In genomic region chr5:92905594-92906008, GRCm38 (mm10) we compare ENCODE assay signal across 8 mouse cellular contexts.
DNase-seq lines count a peak whose midpoint lies in the region; ATAC-seq and TF ChIP-seq lines count a peak whose summit lies in the region.

No protein-coding gene starts in this region.

- peak overlapping the region; percentile 64; the same call in 1 of the 2 replicates for H3K27ac ChIP-seq in forebrain, postnatal 0 days (ENCODE audit: low read depth, low read length)
- peak overlapping the region; percentile 66 for H3K27ac ChIP-seq in limb, embryonic 12.5 days
- H3K27ac ChIP-seq in neural tube, embryonic 15.5 days (replicated peaks), result peak overlapping the region; percentile 46

- no peak overlapping the region for H3K4me3 ChIP-seq in lung, adult 2 months (replicated peaks; ENCODE audit: extremely low read depth, low read depth, low read length)
- H3K4me3 ChIP-seq in forebrain, postnatal 0 days (ENCODE audit: low read depth, low read length), result no peak overlapping the region
- no peak overlapping the region for H3K4me3 ChIP-seq in limb, embryonic 12.5 days (replicated peaks)
- H3K4me3 ChIP-seq in neural tube, embryonic 15.5 days (replicated peaks), result no peak overlapping the region

- peak; percentile 36 to 63 for DNase-seq in lung, adult 18-20 months
- DNase-seq in lung, adult 2 months, result no peak
- DNase-seq in forebrain, postnatal 0 days, result peak; percentile 75
- DNase-seq in ovary, adult 18-20 months (ENCODE audit: low spot score), result no peak
- DNase-seq in cerebellum, adult 9-11 months, result no peak
- DNase-seq in gastrocnemius, adult 18-20 months (ENCODE audit: low spot score), result no peak

- TF ChIP-seq POLR2A in lung, adult 2 months (IDR thresholded peaks at IDR 0.05; ENCODE audit: borderline replicate concordance, extremely low read depth, low read depth, low read length), result no peak

- no peak for TF ChIP-seq CTCF in lung, adult 2 months (IDR thresholded peaks at IDR 0.05; ENCODE audit: insufficient read depth, low read length)
- no peak for TF ChIP-seq CTCF in forebrain, postnatal 0 days (IDR thresholded peaks at IDR 0.05; ENCODE audit: low read depth)

- 26% methylated on average over 8 of the region's 8 CpGs for WGBS in lung, adult 2 months
- WGBS in forebrain, postnatal 0 days, result 10% methylated on average over 8 of the region's 8 CpGs
- WGBS in limb, embryonic 12.5 days, result 11% methylated on average over 8 of the region's 8 CpGs
- 9% methylated on average over 8 of the region's 8 CpGs for WGBS in neural tube, embryonic 15.5 days

- ATAC-seq in forebrain, postnatal 0 days, result peak; percentile 95
- ATAC-seq in limb, embryonic 12.5 days (ENCODE audit: insufficient number of reproducible peaks, insufficient read depth, low FRiP score, low TSS enrichment, low read depth), result peak; percentile 85
- ATAC-seq in neural tube, embryonic 15.5 days (ENCODE audit: low FRiP score), result peak; percentile 88

- H3K36me3 ChIP-seq in forebrain, postnatal 0 days (ENCODE audit: insufficient read depth), result no peaks in the 10 kb centered on the region
- peaks cover 12% of the 10 kb centered on the region for H3K36me3 ChIP-seq in limb, embryonic 12.5 days
- H3K36me3 ChIP-seq in neural tube, embryonic 15.5 days, result 0 out of 2 replicates have a peak, but pooled peaks cover 3% of the 10 kb centered on the region

- H3K4me1 ChIP-seq in lung, adult 2 months (ENCODE audit: control insufficient read depth, insufficient read depth, low read length), result peaks cover 25% of the 10 kb centered on the region
- H3K4me1 ChIP-seq in forebrain, postnatal 0 days (ENCODE audit: insufficient read depth), result 0 out of 2 replicates have a peak, but pooled peaks cover 6% of the 10 kb centered on the region
- H3K4me1 ChIP-seq in limb, embryonic 12.5 days (replicated peaks), result peaks cover 22% of the 10 kb centered on the region
- H3K4me1 ChIP-seq in neural tube, embryonic 15.5 days, result peaks cover 19% of the 10 kb centered on the region

- peak overlapping the region; percentile 28; the same call in 1 of the 2 replicates for H3K9ac ChIP-seq in forebrain, postnatal 0 days
- H3K9ac ChIP-seq in limb, embryonic 12.5 days (replicated peaks), result peak overlapping the region; percentile 28; the same call in 1 of the 2 replicates
- no peak overlapping the region for H3K9ac ChIP-seq in neural tube, embryonic 15.5 days (replicated peaks)

- H3K27me3 ChIP-seq in forebrain, postnatal 0 days (ENCODE audit: insufficient read depth, low read length), result no peaks in the 10 kb centered on the region
- H3K27me3 ChIP-seq in limb, embryonic 12.5 days, result no peaks in the 10 kb centered on the region
- H3K27me3 ChIP-seq in neural tube, embryonic 15.5 days (replicated peaks), result no peaks in the 10 kb centered on the region

- H3K9me3 ChIP-seq in forebrain, postnatal 0 days (ENCODE audit: low read length), result no peaks in the 10 kb centered on the region
- H3K9me3 ChIP-seq in limb, embryonic 12.5 days, result peaks cover 14% of the 10 kb centered on the region
- no peaks in the 10 kb centered on the region for H3K9me3 ChIP-seq in neural tube, embryonic 15.5 days (replicated peaks)

- no peak overlapping the region for H3K4me2 ChIP-seq in forebrain, postnatal 0 days (ENCODE audit: low read depth)
- H3K4me2 ChIP-seq in limb, embryonic 12.5 days, result no peak overlapping the region
- H3K4me2 ChIP-seq in neural tube, embryonic 15.5 days, result peak overlapping the region; percentile 20; the same call in 1 of the 2 replicates

Comparison
In these comparisons a context has a peak if more than half of its experiments do, and no peak if none do; other contexts are left out.
1. DNase-seq: peak in lung, adult 18-20 months (2 of 2) and forebrain, postnatal 0 days (single experiment); none in lung, adult 2 months (single experiment), ovary, adult 18-20 months (single experiment), cerebellum, adult 9-11 months (single experiment) and gastrocnemius, adult 18-20 months (single experiment).
2. Peak in every context shown above with its lines, with median percentiles within 50 percentile points of each other: ATAC-seq and H3K27ac ChIP-seq.